Mouse (Mus musculus) hindbrain, postnatal 0 days (tissue): ENCODE data around the gene Ccdc6. TPM values are rescaled to one million over a fixed set of nuclear protein-coding genes. Genes with fewer than 3 reads are reported as not detected.

Experiments used
- ATAC-seq: fragments of 200-750 bp; cut with Nextera tagmentation; 2 replicates; pipeline ENCODE4 v1.8.0; 2017; ENCODE audit warnings: mild to moderate bottlenecking, moderate TSS enrichment, moderate library complexity
- DNase-seq: peaks from one replicate; pipeline ENCODE4 v3.0.0-alpha.2; 2015; ENCODE audit warnings: low spot score
- H3K27ac ChIP-seq: fragments of 300-500 bp; sonication (generic); 2 replicates; pipeline ENCODE4 v1.5.1; 2014; ENCODE audit warnings: mild to moderate bottlenecking
- H3K27me3 ChIP-seq: fragments of 300-500 bp; sonication (generic); 2 replicates; pipeline ENCODE4 v1.6.1; 2014; ENCODE audit warnings: low read length, mixed read lengths; ENCODE audit not compliant: insufficient read depth
- H3K36me3 ChIP-seq: fragments of 300-500 bp; sonication (generic); 2 replicates; pipeline ENCODE4 v1.6.1; 2014; ENCODE audit warnings: low read length, mixed read lengths; ENCODE audit not compliant: insufficient read depth
- H3K4me1 ChIP-seq: fragments of 300-500 bp; sonication (generic); 2 replicates; pipeline ENCODE4 v1.6.1; 2014; ENCODE audit warnings: antibody characterized with exemption, low read length, mixed read lengths; ENCODE audit not compliant: insufficient read depth
- H3K4me2 ChIP-seq: fragments of 300-500 bp; sonication (generic); 2 replicates; pipeline ENCODE4 v1.6.1; 2014; ENCODE audit warnings: low read depth, mild to moderate bottlenecking, low read length, moderate library complexity, mixed read lengths
- H3K4me3 ChIP-seq: fragments of 300-500 bp; sonication (generic); 2 replicates; pipeline ENCODE4 v1.5.1; 2014; ENCODE audit warnings: low read length
- H3K9ac ChIP-seq: fragments of 300-500 bp; sonication (generic); replicated peaks from 2 replicates; pipeline ENCODE4 v1.6.1; 2014; ENCODE audit warnings: mild to moderate bottlenecking, low read length, moderate library complexity, mixed read lengths
- H3K9me3 ChIP-seq: fragments of 300-500 bp; sonication (generic); 2 replicates; pipeline ENCODE4 v1.6.1; 2016; ENCODE audit warnings: low read length, mixed read lengths
- CTCF ChIP-seq: IDR thresholded peaks from 2 replicates; pipeline ENCODE4 v1.5.1; 2016; ENCODE audit warnings: antibody characterized with exemption, control low read depth, low read depth
- WGBS: fragments of 180-500 bp; shearing (Covaris S2); extraction: QIAGEN DNeasy Blood & Tissue Kit; methylation state at CpG from one replicate; pipeline ENCODE4 v1.1.7; 2014; 5-methylcytosine and 5-hydroxymethylcytosine counted together
- polyA plus RNA-seq: library from polyadenylated mRNA; unstranded; fragments of >200 nt; fragmentation: Nextera tagmentation; extraction: Ambion mirVana; gene quantifications from 2 replicates; pipeline ENCODE4 v1.2.1, GENCODE M21; 2015
- total RNA-seq: library from RNA; depleted of rRNA; stranded (reverse); fragments of >200 nt; gene quantifications from 2 replicates; pipeline ENCODE4 v1.2.3, GENCODE M21; 2014

Gene Ccdc6
- total and polyA plus RNA-seq, 2 experiments from 2014 or later = 22.9 to 29.7 TPM

DNA sequence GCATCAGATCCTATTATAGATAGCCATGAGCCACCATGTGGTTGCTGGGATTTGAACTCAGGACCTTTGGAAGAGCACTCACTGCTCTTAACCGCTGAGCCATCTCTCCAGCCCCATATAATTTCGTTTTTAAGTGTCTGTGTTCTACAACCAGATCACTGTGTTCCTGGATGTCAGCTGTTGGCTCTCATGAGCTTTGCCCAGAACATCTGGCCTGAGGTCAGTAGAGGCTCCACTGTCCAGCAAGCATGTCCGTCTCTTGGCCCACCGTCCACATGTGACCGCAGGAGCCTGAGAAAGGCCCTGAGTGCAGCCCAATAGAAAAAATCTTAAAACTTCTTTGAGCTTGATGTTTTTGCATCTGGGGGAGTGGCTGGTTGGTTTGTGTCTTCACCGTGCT is 99.7 kb downstream of the Ccdc6 start:
- H3K36me3 ChIP-seq = peaks cover 6% of the 10 kb centered on the region; the same call in 1 of the 2 replicates
- H3K9ac ChIP-seq = no peak overlapping the region
- DNase-seq = no peak
- no peak overlapping the region for H3K4me3 ChIP-seq
- no peaks in the 10 kb centered on the region for H3K4me1 ChIP-seq
- ATAC-seq = no peak
- H3K27me3 ChIP-seq = no peaks in the 10 kb centered on the region
- H3K4me2 ChIP-seq = no peak overlapping the region
- TF ChIP-seq CTCF = no peak
- 85% methylated on average over 6 of the region's 6 CpGs for WGBS
- no peaks in the 10 kb centered on the region for H3K9me3 ChIP-seq
- no peak overlapping the region for H3K27ac ChIP-seq

GRCm38 (mm10) chr10:70197601-70198000 is 100.7 kb downstream of the Ccdc6 start:
- no peak for TF ChIP-seq CTCF
- ATAC-seq (no peak), DNase-seq (no peak)
- 90% methylated on average over 2 of the region's 2 CpGs for WGBS
- Histone ChIP-seq H3K4me3 (no peak overlapping the region), H3K36me3 (peaks cover 4% of the 10 kb centered on the region; the same call in 1 of the 2 replicates), H3K4me1 (no peaks in the 10 kb centered on the region), H3K9ac (no peak overlapping the region), H3K27ac (no peak overlapping the region), H3K27me3 (no peaks in the 10 kb centered on the region), H3K9me3 (no peaks in the 10 kb centered on the region), H3K4me2 (no peak overlapping the region)

DNA sequence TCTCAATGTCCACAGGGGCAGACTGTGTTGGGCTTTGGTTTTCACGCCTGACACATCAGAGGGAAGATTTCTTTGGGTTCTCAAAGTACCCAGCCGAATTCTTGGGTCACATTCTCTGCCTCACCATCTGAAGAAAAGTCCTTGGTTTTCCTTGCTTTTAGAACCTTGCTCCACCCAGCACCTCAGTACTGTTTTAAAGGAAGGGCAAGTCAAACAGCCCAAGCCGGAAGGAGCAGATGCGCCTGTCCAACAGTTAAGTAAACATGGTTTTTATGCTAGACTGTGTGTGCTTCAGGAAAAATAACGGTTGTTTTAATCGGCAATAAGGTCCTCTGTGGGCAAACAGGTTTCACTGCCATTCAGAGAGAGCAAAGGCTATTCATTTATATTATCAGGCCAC is 101.1 kb downstream of the Ccdc6 start:
- no peak for TF ChIP-seq CTCF

DNA sequence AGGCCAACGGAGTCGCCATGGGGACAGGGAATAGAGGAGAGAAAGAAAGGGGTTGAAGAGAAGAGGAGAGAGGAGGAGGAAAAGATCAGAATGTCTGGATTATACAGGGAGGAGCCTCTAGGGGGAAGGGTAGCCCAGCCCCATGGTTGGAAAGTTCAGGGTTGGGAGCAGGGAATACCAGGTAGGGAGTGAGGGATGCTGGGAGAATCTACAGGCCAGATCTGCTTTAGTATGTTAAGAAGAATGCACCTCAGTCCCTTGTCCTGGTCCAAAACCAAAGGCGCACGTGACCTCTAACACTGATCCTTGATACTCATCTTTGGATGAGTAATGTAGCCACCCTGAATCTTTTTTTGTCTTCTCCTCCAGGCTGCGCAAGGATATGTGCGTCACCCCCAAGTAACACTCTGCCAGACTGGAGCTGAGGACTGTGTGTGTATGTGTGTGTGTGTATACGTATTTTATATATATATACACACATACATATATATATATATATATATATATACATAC is 102.1 kb downstream of the Ccdc6 start:
- no peak overlapping the region for H3K4me3 ChIP-seq
- H3K4me1 ChIP-seq = no peaks in the 10 kb centered on the region
- no peak overlapping the region for H3K4me2 ChIP-seq
- DNase-seq (no peak), ATAC-seq (no peak)
- no peak for TF ChIP-seq CTCF
- H3K27ac ChIP-seq = no peak overlapping the region
- H3K9me3 ChIP-seq = no peaks in the 10 kb centered on the region
- no peak overlapping the region for H3K9ac ChIP-seq
- no peaks in the 10 kb centered on the region for H3K27me3 ChIP-seq
- WGBS = 96% methylated on average over 7 of the region's 7 CpGs
- H3K36me3 ChIP-seq = no peaks in the 10 kb centered on the region

More for the DNA sequence above, 101.1 kb downstream of the Ccdc6 start:
- ATAC-seq (no peak), DNase-seq (no peak)
- 73% methylated on average over 6 of the region's 6 CpGs for WGBS
- Histone ChIP-seq H3K9ac (no peak overlapping the region), H3K9me3 (no peaks in the 10 kb centered on the region), H3K27ac (no peak overlapping the region), H3K27me3 (no peaks in the 10 kb centered on the region), H3K36me3 (0 out of 2 replicates have a peak, but pooled peaks cover under 1% of the 10 kb centered on the region), H3K4me2 (no peak overlapping the region), H3K4me1 (no peaks in the 10 kb centered on the region), H3K4me3 (no peak overlapping the region)

DNA sequence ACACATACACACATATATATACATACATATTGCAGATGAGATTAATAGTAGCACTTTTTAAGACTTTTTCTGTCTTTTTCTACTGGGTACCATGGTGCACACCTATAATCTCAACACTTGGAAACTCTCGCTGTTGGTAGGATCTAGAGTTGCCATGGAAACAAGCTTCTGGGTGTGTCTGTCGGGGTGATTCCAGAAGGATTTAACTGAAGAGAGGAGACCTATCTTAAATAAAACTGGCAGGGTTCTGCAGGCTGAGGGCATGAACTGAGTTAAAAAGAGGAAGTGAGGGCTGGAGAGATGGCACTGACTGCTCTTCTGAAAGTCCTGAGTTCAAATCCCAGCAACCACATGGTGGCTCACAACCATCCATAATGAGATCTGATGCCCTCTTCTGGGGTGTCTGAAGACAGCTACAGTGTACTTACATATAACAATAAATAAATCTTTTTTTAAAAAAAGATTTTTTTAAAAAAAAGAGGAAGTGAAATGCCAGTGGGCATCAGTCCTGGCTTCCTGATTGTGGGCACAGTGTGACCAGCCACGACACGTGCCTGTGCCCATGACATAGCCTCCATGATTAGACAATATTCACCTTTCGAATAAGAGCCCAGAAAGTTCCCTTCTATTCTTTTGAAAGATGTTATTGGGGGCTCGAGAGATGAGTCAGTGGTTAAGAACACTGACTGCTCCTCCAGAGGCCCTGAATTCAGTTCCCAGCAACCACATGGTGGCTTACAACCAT is 102.7 kb downstream of the Ccdc6 start:
- Histone ChIP-seq H3K36me3 (no peaks in the 10 kb centered on the region), H3K9me3 (no peaks in the 10 kb centered on the region), H3K4me3 (no peak overlapping the region), H3K4me2 (no peak overlapping the region), H3K27me3 (no peaks in the 10 kb centered on the region), H3K9ac (no peak overlapping the region), H3K27ac (no peak overlapping the region), H3K4me1 (no peaks in the 10 kb centered on the region; the same call in 1 of the 2 replicates)
- TF ChIP-seq CTCF = no peak
- 85% methylated on average over 6 of the region's 6 CpGs for WGBS
- DNase-seq (no peak), ATAC-seq (no peak)

GRCm38 (mm10) chr10:70200889-70201500 is 104.1 kb downstream of the Ccdc6 start:
- Histone ChIP-seq H3K9ac (no peak overlapping the region), H3K36me3 (no peaks in the 10 kb centered on the region), H3K4me2 (no peak overlapping the region), H3K4me3 (no peak overlapping the region), H3K27me3 (no peaks in the 10 kb centered on the region), H3K27ac (no peak overlapping the region), H3K9me3 (no peaks in the 10 kb centered on the region), H3K4me1 (no peaks in the 10 kb centered on the region; the same call in 1 of the 2 replicates)
- WGBS = 59% methylated on average over 12 of the region's 12 CpGs
- no peak for TF ChIP-seq CTCF
- DNase-seq (no peak), ATAC-seq (no peak)
